Mouse (Mus musculus) T-helper 1 cell (primary cell): Measurements from ENCODE around the gene Gm26938.

Experiments used
- in situ Hi-C: fragments of 300-600 bp; cut with MboI, MseI; formaldehyde crosslinking; loops from one replicate; pipeline ENCODE4 v1.15.1; 2025; ENCODE audit warnings: high pct_unique_total_duplicates

Gm26938 gene

DNA sequence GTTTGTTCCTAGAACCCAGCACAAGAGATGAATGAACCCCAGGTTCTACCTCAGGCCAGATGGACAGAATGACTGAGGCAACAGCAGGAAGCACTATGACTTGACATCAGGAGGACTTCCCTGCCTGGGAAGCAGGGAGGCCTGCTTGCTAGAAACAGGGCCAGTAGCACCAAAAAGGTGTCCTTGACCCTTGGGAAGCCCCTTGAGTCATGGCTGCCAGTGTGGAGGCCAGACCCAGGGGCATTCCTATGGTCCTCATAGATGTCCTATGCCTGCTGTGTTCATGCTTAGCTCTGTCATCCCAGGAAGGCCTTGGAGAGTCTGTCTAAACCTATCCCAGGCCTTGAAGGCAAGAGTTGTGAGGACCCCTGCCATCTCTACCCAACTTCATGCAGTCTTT lies 9.8 kb downstream of the Gm26938 start:
- in situ Hi-C loops = loop anchor here (5.0 kb wide), 1 partner anchor 104 kb away; no protein-coding TSS in a partner anchor

DNA sequence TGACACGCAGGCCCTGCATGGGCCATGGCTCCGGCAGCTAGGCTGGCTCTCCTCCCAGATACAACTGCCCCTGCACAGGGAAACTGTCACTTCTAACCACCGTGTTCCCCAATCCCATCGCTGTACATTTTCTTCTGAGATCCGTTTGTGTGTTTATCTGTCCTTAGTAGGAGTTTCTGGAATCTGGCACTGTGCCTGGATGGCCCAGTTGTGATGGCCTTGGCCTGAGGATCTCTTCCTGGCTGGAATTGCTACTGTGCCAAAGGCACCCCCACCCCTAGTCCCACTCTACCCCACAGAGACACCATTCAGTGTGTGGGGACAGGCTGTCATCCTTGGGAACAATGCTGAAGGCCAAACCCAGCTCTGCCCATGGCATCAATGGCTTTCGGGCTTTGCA lies 10.2 kb downstream of the Gm26938 start:
- in situ Hi-C loops = loop anchor here (5.0 kb wide), 1 partner anchor 104 kb away; no protein-coding TSS in a partner anchor

DNA sequence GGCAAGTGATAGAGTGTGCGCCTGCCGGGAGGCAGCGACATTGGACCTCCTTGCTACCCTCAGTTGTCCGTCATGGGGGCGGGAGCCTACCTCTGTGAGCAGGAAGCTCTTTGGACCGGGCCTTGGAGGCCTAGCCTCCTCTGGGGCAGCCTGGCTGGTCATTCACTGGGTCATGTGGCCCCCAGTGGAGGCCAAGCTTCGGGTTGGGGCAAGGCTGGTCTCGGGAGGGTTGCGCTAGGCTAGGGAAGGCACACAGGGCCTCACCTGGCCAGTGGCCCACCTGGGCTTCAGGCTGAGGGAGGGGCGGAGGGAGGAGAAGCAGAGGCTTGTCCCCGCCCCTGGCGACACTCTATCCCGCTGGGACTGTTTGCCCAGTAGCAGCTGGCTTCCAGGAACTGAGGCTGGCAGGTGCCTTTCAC lies 12.2 kb downstream of the Gm26938 start:
- in situ Hi-C loops = no loop called here

DNA sequence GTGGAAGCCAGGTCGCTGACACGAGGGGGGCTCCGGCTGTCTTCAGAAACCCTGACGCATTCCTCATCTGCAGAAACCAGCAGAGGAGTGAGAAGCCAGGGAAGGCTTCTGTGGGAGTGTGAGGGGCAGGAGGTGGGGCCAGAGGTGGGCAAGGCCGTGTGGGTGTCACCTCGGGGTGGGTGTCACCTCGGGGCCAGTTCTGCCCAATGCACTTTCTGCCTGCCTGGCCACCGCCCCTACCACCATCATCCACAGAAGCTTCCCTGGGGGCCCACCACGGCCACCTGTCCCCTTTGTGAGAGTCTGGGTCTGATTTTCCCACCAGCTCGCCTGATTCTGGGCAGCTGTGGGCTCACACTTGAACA lies 13.1 kb downstream of the Gm26938 start:
- in situ Hi-C loops = no loop called here

DNA sequence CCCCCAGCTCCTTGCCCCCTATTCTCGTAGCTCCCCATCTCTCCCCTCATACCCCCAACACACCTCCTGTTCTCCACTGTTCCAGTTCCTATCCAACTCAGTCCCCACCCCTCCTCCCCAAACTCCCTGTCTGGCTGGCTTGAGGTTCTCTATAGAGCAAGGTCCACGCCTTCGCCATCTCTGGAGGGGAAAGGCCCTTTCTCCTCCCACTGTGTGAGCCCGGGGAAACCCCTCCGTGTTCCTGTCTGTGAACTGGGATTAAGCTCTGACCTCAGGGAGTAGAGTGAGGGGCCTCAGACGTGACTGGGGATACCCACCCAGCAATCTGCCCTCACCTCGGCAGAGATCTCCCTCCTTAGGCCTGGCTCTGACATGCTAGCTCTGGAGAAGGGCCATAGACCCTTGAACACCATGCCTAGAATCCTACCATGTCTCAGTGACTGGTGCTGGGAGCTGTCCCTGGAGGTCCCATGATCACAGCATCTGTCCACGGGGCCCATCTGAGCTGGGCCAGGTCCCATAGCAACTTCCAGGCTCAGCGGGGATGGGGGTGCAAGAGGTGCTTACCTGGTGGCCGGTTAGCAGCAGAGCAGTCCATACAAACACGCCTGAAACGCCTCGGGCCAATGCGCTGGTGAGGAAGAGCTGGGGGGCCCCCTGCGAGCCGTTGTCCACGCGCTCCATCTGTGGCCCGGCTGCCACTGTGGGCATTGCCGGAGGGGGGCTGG lies 13.6 kb downstream of the Gm26938 start:
- in situ Hi-C loops = no loop called here

DNA sequence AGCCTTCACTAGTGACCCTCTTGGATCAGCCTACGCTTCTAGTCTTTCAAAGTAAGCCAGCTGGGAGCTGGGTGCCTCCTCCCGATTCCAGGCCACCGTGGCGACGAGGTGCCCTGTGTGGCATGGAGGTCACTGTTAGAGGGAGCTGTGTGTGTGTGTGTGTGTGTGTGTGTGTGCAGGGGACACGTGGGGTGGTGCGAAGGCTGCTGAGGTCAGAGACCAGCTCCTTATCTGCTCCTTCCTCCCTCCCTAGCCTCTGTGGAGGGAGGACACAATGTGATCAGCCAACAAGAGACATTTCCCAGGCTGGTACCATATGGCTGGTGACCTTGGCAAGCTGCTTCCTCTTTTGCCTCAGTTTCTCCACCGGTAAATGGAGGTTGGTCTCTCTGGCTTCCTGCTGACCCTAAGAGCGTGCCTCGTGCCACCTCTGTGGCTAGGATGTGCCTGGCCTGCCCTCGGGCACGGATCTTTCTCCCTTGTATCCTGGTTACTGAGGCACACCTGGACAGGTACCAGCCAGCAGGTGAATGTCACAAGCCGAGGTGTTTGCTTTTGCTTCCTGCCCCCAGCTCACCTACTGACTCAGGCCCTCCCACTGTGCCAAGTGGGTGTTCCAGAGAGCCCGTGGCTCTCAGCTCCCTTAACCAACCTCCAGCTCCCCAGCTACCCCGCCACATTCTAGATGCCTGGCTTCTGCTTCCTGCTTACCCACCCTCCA lies 14.4 kb downstream of the Gm26938 start:
- in situ Hi-C loops = no loop called here

DNA sequence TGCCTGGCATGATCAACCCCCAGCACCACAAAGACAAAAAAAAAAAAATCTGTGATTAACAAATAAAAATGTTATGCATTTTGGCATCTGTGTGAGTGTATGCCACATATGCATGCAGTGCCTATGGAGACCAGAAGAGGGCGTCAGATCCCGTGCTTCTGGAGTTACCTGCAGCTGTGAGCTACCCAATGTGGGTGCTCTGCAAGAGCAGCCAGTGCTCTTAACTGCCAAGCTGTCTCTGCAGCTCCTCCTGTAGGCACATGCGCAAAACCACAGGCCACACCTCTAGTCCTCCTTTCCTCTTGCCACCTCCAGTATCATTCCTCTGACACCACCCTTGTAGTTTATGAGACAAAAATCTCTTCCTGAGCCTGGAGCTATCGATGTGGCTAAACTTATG lies 16.8 kb downstream of the Gm26938 start:
- in situ Hi-C loops = no loop called here

DNA sequence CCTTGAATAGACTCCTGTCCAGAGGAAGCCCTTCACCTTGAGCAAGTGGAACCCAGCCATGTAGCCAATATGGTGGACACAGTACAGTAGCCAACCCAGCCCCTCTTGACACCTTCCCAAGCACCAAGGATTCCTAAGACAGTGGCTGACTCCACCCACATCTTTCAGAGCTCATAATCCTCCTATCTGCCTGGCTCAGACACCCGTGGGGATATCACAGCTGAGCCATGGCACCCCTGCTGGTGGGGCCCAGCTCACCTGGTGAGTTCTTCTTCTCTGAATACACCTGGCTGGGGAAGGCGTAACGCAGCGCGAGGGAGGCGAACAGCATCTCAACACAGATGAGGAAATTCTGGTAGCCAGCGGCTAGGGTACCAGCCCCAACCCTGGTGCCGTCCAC lies 20.3 kb downstream of the Gm26938 start:
- in situ Hi-C loops = no loop called here

DNA sequence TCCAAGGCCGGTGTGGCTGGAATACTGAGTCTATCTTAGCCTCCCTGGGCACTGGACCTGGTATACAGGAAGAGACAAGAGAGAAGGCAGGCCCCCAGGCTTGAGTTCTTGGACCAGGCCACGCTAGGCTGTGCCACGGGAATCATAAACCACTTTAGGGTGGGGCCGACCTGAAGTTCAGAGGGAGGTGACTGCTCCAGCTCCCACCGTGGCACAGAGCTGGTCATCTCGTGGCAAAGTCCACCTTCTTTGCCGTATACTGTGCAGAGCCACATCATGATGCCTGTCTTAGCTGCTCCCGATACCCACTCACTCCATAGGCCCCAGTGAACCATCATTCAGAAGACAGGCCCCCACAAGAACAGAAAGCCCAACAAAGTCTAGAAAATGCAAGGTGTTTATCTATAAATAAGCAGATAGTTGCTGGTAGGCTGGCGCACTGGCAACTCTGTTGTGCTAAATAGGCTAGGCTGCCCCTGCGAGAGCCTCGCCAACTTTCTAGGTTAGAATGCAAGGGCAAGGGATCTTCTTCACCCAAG lies 21.6 kb downstream of the Gm26938 start:
- in situ Hi-C loops = no loop called here

DNA sequence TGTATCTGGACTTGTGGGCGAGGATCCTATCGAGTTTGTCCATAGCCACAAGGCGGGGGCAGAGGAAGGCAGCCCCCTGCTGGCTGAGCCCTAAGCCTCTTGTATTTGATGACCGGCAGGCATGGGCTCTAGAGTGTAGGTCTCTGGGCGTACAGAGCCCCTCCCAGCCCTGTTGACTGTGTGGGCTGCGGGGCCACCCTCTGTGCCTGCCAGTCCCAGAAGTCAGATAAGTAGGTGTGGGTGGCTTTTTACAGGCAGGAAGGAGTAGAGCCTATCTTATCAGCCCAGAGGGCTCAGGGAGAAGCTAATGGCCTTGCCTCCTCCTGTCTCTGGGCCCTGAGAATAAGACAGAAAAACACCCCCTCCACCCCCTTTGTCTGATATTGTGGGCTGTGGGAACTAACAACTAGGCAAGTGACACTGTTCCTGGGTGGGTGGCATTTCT lies 22.1 kb downstream of the Gm26938 start:
- in situ Hi-C loops = no loop called here

DNA sequence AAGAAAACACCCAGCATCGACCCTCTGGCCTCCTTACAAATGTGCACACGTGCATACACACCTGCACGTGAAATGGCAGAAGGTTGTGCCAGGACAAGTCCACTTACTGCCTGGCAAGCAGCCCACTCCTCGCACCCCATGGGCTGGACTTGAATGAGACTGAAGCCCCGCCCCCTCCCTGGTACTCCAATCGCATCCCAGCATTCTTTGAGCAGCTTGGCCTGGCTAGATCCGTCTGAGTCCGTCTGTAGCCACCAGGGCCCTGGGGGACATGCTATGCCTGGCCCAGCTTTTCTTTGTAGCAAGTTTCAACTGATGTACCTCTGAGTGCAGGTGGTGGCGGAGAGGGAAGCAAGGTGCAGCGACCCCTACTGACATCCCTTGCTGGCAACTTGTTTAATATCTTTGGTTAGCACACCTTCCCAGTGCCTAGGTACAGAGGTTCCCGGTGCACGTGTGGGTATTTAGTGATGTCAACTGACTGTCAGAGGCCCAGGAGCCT lies 22.6 kb downstream of the Gm26938 start:
- in situ Hi-C loops = no loop called here

DNA sequence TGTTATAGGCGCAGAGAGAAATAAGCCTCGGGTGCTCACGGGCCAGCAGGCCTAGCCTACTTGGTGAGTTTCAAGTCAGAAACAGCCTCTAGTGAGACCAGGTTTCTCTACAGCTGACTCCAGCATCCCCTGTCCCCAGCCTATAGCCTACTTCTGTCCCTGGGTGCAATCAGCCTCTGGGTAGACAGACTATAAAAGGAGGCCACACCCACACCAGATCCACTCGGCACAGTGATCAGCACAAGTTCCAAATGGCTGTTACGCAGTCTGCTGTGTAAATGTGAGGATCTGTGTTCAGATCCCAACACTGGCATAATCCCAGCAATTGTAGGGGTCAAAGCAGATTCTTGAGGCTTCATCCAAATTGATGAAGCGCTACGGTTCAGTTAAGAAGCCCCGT lies 23.0 kb downstream of the Gm26938 start:
- in situ Hi-C loops = no loop called here

DNA sequence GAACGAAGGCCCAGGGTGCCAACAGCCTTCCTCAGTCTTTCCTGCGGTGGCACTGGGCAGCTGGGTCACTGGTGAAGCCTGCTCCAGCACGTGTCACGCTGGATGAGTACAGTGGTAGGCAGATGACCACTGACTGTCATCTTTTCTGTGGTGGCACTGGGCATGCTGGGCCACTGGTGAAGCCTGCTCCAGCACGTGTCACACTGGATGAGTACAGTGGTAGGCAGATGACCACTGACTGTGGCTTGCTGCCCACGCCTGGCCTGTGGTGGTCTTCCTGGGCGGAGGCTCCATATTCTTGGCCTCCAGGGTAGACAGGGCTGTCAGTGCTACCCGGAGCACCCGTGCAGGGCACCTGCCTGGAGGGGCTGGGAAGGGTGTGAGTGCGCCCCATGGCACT lies 24.3 kb downstream of the Gm26938 start:
- in situ Hi-C loops = no loop called here

DNA sequence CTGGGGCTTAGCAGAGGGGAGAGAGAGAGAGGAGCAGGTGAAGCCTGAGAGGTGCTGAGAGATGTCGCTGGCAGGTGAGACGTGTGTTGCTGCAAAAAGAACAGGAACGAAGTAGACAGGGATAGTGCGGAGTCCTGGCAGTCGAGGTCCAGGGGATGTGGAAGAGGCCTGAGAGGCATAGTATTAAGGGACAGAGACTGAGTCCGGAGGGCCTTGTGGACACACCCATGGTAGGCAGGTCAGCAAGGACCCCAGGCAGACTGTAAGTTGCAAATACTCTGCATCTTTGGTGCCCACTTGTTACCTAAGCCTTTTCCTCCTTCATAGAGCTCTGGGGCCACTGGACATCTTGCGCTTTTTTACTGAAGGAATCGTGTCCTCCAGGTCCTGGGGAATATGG lies 25.0 kb downstream of the Gm26938 start:
- in situ Hi-C loops = no loop called here

DNA sequence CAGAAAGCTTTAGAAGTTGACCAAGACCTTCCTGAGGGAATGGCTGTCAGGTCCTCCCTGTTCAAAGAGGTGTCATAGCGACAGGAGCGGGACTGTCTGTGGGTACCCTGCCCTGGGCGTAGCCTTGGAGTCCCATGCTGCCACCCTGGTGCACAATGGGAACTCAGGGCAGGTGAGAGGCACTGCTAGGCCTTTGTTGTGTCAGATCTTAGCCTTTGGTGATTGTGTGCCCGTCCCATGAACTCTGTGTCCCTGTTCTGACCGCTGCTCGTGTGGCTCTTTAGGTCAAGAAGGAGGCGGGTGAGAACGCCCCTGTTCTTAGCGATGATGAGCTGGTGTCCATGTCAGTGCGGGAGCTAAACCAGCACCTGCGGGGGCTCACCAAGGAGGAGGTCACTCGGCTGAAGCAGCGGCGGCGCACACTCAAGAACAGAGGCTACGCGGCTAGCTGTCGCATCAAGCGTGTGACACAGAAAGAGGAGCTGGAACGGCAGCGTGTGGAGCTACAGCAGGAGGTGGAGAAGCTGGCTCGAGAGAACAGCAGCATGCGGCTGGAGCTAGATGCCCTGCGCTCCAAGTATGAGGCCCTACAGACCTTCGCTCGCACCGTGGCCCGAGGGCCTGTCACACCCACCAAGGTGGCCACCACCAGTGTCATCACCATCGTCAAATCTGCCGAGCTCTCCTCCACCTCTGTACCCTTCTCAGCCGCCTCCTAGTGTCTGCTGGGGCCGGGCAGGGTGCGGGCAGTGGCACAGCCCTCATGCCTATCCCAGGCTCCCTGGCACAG lies 26.2 kb downstream of the Gm26938 start:
- in situ Hi-C loops = loop anchor here (10.0 kb wide), 1 partner anchor 795 kb away; no protein-coding TSS in a partner anchor

DNA sequence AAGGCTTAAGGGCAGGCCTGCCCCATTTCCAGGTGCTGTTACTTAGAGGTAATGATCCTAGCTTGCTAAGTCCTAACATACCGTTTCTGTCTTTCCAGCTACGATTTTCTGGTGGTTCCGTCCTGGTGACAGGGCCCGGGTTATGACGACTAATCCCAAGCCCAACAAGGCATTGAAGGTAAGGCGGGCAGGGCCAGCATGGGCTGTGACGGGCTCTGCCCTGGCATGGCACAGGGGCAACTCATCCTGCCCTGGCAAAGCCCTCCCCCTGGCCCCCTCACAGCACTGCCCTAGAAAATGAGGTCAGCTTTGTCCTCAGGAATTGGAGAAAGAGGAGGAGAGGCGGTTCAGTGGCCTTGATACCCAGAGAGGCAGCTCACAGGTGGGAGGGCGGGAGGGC lies 27.2 kb downstream of the Gm26938 start:
- in situ Hi-C loops = loop anchor here (10.0 kb wide), 1 partner anchor 796 kb away; no protein-coding TSS in a partner anchor

DNA sequence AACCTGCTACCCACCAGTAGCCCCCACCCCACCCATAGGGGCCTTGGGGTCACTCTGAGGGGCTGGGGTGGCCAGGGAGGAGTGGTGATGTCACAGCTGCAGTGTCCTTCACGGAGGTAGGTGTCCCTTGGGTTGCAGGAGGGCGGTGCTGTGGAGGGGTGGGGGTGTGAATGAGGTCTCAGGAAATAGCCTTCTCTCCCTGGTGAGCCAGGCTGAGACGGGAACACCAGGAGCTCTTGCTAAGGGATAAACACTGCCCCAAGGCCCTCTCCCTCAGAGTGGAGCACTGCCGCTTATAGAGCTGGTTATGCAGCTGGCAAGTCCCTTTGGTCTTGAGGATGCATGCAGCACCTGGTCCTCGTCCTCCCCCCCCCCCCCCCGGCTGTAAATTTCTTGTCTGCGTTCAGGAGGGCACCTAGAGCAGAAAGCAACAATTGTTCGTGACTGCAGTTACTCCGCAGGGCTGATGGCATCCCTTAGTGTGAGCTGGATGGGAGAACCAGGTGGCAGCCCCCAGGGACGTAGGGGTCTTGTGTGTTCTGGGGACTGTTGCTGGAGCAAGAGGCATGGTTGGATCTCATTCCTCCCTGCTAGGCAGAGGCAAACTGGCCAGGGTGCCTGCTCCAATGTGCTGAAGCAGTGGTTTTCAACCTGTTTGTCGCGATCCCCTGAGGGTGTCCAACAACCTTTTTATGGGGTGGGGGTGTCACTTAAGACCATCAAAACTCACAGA lies 27.9 kb downstream of the Gm26938 start:
- in situ Hi-C loops = loop anchor here (10.0 kb wide), 1 partner anchor 796 kb away; no protein-coding TSS in a partner anchor

DNA sequence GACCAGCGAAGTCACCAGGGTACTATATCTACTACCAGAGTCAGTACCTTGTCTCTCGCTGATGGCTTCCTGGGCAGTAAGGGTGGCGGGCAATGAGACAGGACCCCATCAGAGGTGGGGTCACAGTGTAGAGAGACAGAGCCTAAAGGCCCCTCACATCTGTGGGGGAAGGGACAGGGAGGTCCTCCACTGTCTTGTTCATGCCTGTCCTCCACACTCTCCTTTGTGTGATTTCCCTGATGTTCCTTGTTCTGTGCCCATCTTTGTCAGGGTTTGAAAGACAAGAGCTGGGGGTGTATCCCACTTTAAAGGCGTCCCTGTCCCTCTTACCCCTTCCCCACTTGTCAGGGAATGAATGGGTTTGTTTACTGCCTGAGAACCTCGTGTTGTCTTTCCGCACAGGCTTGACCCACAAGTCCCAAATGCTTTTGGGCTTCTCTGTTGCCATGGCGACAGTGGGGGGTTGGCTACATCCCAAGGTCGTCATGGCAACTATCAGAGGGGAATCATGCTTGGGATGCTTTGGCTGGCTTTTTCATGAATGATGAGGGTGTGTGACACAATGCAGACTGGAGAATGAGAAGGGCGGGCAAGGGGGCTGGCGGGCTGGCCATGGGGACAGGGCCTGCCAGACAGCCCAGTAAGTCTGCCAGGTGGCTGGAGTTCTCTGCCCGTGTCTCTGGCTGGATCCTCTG lies 28.6 kb downstream of the Gm26938 start:
- in situ Hi-C loops = loop anchor here (10.0 kb wide), 1 partner anchor 797 kb away; no protein-coding TSS in a partner anchor

DNA sequence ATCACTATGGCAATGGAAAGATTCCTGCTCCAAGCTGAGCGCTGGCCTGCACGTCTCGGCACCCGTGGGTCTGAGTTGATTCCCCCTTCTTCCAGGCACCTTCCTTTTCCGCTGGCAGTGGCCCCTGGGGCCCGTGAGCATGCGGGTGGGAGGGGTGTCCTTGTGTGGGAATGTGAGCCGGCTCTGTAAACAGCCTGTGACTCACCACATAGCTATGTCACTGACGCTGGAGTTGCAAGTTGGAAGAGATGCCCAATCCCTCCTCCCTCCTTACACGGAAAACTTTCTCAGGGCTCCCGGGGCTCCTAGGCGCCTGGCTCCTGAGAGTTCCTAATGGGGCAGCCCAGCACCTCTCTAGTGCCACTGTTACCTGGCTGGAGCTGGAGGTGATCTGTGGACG lies 29.3 kb downstream of the Gm26938 start:
- in situ Hi-C loops = loop anchor here (10.0 kb wide), 1 partner anchor 798 kb away; no protein-coding TSS in a partner anchor

DNA sequence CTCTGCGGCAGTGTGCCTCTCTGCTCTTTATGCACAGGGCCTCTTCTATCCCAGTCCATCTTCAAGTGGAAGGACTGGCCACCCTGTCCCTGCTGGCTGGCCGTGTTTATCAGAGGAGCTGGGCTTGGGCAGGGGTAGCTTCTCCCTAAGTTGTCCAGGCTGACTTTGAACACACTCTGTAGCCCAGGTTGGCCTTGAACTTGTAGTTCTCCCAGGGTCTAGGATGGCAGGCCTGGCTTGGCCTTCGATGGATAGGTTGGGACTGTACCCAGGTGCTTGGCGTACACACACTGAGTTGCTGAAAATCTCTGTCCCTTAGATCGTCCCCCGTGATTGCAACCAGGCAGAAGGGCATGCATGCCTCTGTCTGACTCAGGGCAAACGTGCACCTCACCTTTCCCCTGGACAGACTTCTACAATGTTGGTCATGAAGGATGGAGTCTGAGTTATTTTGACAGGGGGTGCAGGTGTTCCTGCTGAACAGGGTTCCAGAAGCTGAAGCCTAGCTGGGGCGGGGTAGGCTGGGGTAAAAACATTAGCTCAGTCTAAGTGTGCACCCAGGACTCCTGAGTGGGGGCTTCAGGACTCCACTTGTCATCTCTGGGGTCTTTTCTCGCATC lies 30.1 kb downstream of the Gm26938 start:
- in situ Hi-C loops = loop anchor here (10.0 kb wide), 1 partner anchor 799 kb away; no protein-coding TSS in a partner anchor
